Mouse (Mus musculus) retina, adult 2 months (tissue): ENCODE results near the gene Fam196a.

ENCODE experiments used
- DNase-seq: peaks from one replicate; pipeline ENCODE4 v3.0.0-alpha.2; 2012; ENCODE audit warnings: low read depth, low spot score

Fam196a gene

GRCm38 (mm10) chr7:134937927-134938609, at the start of gene Fam196a:
Fam196a (minus strand) TSS chr7:134938430.
- DNase-seq = no peak

- DNase-seq = no peak
Observed at GRCm38 (mm10) chr7:134961608-134962007, 23.4 kb upstream of the Fam196a start.

- DNase-seq = no peak
Observed at GRCm38 (mm10) chr7:134960871-134961270, 22.6 kb upstream of the Fam196a start.

GRCm38 (mm10) chr7:134959086-134959485, 20.9 kb upstream of the Fam196a start:
- no peak for DNase-seq

- DNase-seq = no peak
Observed at GRCm38 (mm10) chr7:134945925-134946716, 7.9 kb upstream of the Fam196a start.

GRCm38 (mm10) chr7:134943701-134944100, 5.5 kb upstream of the Fam196a start:
- no peak for DNase-seq

- no peak for DNase-seq
Observed at GRCm38 (mm10) chr7:134943063-134943462, 4.8 kb upstream of the Fam196a start.

GRCm38 (mm10) chr7:134941891-134942290, 3.7 kb upstream of the Fam196a start:
- no peak for DNase-seq

- no peak for DNase-seq
Observed at GRCm38 (mm10) chr7:134937471-134937926, 731 bp downstream of the Fam196a start.

- DNase-seq = no peak
Observed at GRCm38 (mm10) chr7:134931886-134932285, 6.3 kb downstream of the Fam196a start.

- no peak for DNase-seq
Observed at GRCm38 (mm10) chr7:134901992-134902391, 36.2 kb downstream of the Fam196a start.

GRCm38 (mm10) chr7:134899462-134899861, 38.8 kb downstream of the Fam196a start:
- DNase-seq = no peak

GRCm38 (mm10) chr7:134894604-134895003, 43.6 kb downstream of the Fam196a start:
- no peak for DNase-seq

GRCm38 (mm10) chr7:134892972-134893371, 45.3 kb downstream of the Fam196a start:
- DNase-seq = no peak

- no peak for DNase-seq
Observed at GRCm38 (mm10) chr7:134892449-134892871, 45.8 kb downstream of the Fam196a start.

- DNase-seq = no peak
Observed at GRCm38 (mm10) chr7:134883516-134883915, 54.7 kb downstream of the Fam196a start.

GRCm38 (mm10) chr7:134880431-134880830, 57.8 kb downstream of the Fam196a start:
- DNase-seq = no peak

GRCm38 (mm10) chr7:134878985-134879384, 59.2 kb downstream of the Fam196a start:
- no peak for DNase-seq

GRCm38 (mm10) chr7:134872981-134873380, 65.2 kb downstream of the Fam196a start:
- DNase-seq = no peak

- no peak for DNase-seq
Observed at GRCm38 (mm10) chr7:134872511-134872910, 65.7 kb downstream of the Fam196a start.

GRCm38 (mm10) chr7:134864175-134864574, 74.1 kb downstream of the Fam196a start:
- no peak for DNase-seq

- no peak for DNase-seq
Observed at GRCm38 (mm10) chr7:134862000-134862399, 76.2 kb downstream of the Fam196a start.

- DNase-seq = no peak
Observed at GRCm38 (mm10) chr7:134842751-134843150, 95.5 kb downstream of the Fam196a start.
